Mouse (Mus musculus) cerebellum, adult 2 months (tissue): ENCODE results near the gene 5730522E02Rik.

Source experiments
- CTCF ChIP-seq: fragments of 200-500 bp; IDR thresholded peaks from 2 replicates; pipeline ENCODE4 v1.5.1; 2011; ENCODE audit warnings: low read depth, mild to moderate bottlenecking, control low read depth, low read length, moderate library complexity, borderline replicate concordance; ENCODE audit not compliant: insufficient read depth
- POLR2A ChIP-seq: fragments of 200-500 bp; IDR thresholded peaks from 2 replicates; pipeline ENCODE4 v1.6.1; 2011; ENCODE audit warnings: low read length, control low read depth, borderline replicate concordance; ENCODE audit not compliant: insufficient read depth

- no peak for TF ChIP-seq CTCF
- TF ChIP-seq POLR2A: no peak
Measured at GRCm38 (mm10) chr11:26061471-26062137, 149.0 kb downstream of the 5730522E02Rik start.
